Mouse (Mus musculus): ENCODE measurements around the gene Pex10. TPM values are rescaled to one million over a fixed set of nuclear protein-coding genes. Genes with fewer than 3 reads are reported as not detected.

The Pex10 gene
- polyA plus RNA-seq, 1 experiment from 2014 or later: 6.4 TPM

GRCm38 (mm10) chr4:155120583-155120982 is 53.8 kb downstream of the Pex10 start:
- 94% methylated on average over 5 of the region's 5 CpGs for WGBS (ENCODE audit: missing documents)
- H3K27ac ChIP-seq: peak overlapping the region; percentile 76
- no peak overlapping the region for H3K4me3 ChIP-seq (ENCODE audit: inconsistent target)
- no peaks in the 10 kb centered on the region for H3K36me3 ChIP-seq (ENCODE audit: inconsistent target)
- no peaks in the 10 kb centered on the region for H3K79me2 ChIP-seq (ENCODE audit: inconsistent target)

GRCm38 (mm10) chr4:155121222-155121621 is 54.4 kb downstream of the Pex10 start:
- WGBS (ENCODE audit: missing documents): 83% methylated on average over 6 of the region's 6 CpGs
- Histone ChIP-seq H3K4me3 (ENCODE audit: inconsistent target) (no peak overlapping the region), H3K27ac (peak overlapping the region; percentile 76), H3K79me2 (ENCODE audit: inconsistent target) (no peaks in the 10 kb centered on the region), H3K36me3 (ENCODE audit: inconsistent target) (no peaks in the 10 kb centered on the region)

Other genes starting within 250 kb of the Pex10 start
- not detected in 3 replicates for gene Ttc34, start 229.6 kb upstream of the Pex10 start, polyA plus RNA-seq (2018)
- gene Mmel1, start 197.4 kb upstream of the Pex10 start, polyA plus RNA-seq (2018): not detected in 3 replicates
- 41.3 to 98.7 TPM (median 69.7 TPM) in 3 replicates for gene Fam213b, start 167.9 kb upstream of the Pex10 start, polyA plus RNA-seq (2018)
- gene Tnfrsf14, start 138.5 kb upstream of the Pex10 start, polyA plus RNA-seq (2018): 28.2 to 116 TPM (median 64.4 TPM) in 3 replicates
- gene Hes5, start 106.1 kb upstream of the Pex10 start, polyA plus RNA-seq (2018): not detected in 3 replicates
- 8.1 to 15.0 TPM (median 11.7 TPM) in 3 replicates for gene Pank4, start 102.9 kb upstream of the Pex10 start, polyA plus RNA-seq (2018)
- not detected in 3 replicates for gene Plch2, start 10.2 kb upstream of the Pex10 start, polyA plus RNA-seq (2018)
- gene Rer1, start 19.4 kb downstream of the Pex10 start, polyA plus RNA-seq (2018): 88.9 to 154 TPM (median 110 TPM) in 3 replicates
- gene Morn1, start 19.6 kb downstream of the Pex10 start, polyA plus RNA-seq (2018): 0.93 to 6.7 TPM (median 1.7 TPM) in 3 replicates
- 39.6 to 44.6 TPM (median 40.4 TPM) in 3 replicates for gene Ski, start 155.6 kb downstream of the Pex10 start, polyA plus RNA-seq (2018)
- 10.5 to 23.7 TPM (median 21.3 TPM) in 3 replicates for gene Faap20, start 182.8 kb downstream of the Pex10 start, polyA plus RNA-seq (2018)